Mouse (Mus musculus) adipocyte (in vitro differentiated cells): ENCODE measurements at regions not wholly inside any gene's neighbourhood (a gene's known extent, or its start where the extent isn't known, plus 50 kb on each side); places are given as distances from the start of the nearest gene placed in this dataset.

Experiments
- DNase-seq: peaks from one replicate; pipeline ENCODE4 v3.0.0-alpha.2; 2016; ENCODE audit warnings: low spot score

DNA sequence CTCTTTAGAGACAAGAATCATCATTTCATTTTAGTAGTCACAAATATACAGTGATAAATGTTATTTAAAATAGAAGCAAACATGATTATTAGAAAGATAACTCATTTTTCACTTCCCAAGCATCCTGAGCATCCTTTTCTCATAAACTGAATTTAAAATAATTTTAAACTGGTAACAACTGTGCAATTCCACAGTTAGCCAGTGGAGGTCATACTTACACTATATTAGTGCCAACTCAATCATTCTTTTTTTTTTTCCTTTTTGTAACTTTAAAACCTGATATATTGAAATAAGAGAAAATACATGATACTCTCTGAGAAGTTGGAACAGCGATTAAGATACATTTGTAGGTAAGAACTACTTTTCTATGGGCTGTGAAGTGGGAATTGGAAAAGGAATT is 113.2 kb upstream of the Gm17509 start:
- peak; percentile 60 for DNase-seq

DNA sequence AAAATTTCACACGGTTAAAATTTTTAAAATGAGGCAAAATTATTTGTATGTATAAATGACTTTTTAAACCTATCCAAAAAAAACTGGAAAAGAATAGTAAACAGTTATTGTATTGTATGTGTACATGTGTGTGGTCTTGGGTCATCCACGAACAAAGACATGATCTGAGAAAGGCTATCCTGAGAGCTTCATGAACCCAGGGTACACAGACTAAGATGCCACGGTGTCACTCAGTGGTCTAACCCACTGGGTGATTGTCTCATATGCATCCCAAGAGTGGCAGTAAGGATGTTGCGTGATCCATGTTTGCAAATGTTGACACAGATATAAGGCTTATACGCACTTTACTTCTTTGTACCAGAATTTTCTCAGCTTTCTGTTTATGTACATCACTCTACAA is 113.7 kb upstream of the Gm17509 start:
- DNase-seq: no peak

DNA sequence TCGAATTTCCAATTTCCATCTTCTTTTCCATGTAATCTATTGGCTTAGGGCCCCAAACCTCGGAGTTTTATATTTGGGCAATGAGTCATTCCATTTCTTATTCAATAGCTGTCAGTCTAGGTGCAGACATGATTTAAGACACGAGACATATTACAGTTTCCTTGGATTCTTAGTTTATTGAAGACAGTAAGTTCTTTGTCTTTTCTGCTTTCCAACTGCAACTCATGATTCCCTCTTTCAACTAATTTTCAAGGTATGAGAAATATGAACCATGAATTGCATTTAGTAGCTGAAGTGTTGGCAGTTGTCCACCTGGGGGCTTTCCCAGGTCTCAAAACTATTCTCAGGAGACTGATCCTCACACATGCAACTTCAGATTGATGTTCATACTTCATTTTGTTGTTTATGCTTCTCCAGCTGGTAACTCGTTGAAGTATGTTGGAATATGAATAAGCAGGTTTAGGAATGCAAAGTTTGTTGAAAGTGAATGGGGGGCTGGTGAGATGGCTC is 160.3 kb upstream of the Gm17509 start:
- peak; percentile 35 for DNase-seq

DNA sequence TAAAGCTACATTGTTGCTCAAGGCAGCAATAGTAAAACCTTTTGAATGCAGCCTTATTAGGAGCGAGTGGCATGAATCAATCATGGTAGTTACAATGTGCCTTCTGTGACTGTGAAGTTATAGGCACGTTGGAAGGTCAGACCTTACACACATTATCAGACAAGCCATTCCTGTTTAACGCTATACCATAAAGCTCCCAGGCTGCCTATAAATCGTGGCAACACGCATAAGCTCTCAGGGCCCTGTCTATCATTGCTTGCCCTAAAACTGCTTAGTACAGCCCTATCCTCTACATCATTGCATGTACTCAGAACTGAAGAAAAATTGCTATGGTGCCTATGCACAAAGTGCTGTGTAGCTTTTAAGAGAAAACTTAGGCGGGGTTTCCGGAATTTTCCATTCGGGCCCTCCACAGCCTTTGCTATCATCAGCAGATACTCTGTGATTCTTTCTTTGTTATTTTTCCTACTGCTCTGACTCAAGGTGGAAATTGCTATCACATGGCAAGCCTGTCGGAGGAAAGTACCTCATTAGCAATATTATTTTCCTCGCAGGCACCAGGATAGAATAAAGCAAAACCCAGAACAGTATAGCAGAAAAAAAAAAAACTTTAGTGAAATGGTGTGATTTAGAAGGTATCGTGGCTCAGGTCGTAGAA is 162.7 kb upstream of the Gm17509 start:
- no peak for DNase-seq

DNA sequence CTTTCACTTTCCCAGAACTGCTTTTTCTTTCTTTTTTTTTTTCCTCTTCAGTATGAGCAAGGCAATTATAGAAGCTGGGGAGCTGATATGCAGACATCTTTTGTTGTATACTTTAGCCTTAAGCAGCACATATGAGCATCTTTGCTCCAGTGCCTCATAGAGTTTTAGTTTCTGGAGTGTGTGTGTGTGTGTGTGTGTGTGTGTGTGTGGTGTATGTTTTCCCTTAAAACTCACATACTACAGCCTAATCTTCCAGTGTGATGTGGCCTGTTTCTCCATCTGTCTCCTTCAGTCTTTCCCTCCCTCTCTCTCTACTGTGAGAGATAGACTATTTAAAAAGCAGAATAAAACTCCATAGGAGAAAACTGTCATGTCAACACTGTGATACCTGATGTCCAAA is 169.4 kb upstream of the Gm17509 start:
- no peak for DNase-seq

DNA sequence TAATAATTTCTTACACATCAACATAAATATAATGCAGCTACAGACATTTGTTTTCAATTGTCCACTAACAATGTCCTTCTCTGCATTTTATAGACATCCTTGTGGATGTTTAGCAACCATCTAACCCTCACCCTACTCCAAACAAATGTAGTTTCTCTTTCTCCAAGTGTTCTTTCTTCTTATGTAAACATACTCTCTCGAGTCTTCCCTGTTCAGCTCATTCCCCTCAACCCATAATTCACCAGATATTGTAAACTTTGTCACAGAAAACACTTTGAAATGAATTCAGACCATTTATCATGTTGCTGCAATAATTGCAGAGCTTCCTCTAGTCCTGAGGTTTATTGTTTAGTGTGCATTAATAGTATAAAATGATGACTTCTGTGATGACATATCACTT is 172.6 kb upstream of the Gm17509 start:
- DNase-seq: peak; percentile 15

DNA sequence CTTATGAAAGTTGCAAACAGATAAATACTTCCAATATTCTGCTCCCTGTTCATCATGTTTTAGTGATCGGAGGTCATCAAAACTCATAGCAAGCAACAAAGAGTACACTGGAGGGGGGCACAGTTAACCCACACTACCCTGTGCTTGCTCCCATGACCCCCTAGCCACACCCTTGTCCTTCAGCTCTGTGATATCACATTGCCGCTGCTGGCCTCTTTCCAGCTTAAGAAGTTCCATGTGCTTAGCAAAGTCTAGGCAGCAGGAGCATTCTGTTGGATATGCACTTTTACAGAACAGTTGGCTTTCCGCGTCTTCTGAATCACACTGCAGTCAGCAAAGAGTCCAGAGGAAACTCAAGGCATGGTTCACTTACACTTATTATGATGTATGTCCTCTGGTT is 180.4 kb upstream of the Gm17509 start:
- no peak for DNase-seq

DNA sequence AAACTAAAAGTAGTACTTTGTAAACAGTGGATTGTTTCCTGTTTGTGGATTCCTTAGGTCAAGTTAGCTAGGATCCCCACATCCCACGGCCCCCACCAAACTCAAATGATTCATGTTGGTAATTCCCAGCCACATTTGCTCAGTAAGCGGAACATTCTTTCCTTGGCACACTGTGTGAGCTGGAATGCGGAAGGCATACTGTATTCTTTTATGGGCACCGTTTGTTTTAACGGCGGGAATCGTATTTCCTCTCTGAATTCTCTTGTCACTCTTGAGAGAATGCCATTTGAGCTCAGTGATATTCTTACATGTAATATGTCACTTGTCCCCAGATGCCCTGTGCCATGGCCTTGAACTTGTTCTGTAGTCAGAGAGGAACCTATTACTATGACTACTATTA is 189.1 kb upstream of the Gm17509 start:
- DNase-seq: no peak

DNA sequence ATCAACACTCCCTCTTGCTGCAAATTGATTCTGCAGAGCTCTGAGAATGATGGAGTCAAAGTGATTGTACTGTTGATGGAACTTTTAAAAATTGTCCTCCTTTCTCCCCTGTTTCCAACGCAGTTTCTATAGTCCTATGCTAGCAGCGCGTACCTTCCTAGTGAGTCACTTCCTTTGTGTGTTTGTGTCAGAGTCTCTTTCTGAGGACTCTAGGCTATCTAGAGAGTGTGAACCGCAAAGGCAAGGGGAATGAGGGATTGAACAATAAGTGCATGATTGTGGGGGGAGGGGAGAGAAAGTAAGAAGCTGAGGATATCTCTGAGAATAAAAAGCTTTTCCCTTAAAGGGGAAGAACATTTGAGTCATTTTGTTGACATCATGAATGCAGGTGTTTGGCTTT is 188.5 kb upstream of the Hcn1 start:
- no peak for DNase-seq

DNA sequence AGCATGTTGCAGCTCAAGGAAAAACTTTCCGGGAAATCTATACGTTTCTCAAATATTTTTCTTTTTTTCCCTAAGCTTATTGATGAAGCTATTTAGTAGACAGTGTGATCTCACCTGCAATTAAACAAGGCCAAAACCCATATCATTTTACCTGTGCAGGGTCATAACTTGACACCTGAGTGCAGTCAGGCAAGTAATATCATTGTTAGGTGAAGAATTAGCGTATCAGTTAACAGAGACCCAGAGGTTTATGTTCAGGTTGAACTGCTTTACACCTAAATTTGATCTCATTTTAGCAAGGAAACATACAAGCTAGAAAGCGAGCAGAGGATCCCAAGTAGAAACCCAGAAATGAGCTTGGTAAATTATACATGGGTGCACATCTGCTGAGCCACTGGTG is 178.6 kb upstream of the Hcn1 start:
- no peak for DNase-seq

DNA sequence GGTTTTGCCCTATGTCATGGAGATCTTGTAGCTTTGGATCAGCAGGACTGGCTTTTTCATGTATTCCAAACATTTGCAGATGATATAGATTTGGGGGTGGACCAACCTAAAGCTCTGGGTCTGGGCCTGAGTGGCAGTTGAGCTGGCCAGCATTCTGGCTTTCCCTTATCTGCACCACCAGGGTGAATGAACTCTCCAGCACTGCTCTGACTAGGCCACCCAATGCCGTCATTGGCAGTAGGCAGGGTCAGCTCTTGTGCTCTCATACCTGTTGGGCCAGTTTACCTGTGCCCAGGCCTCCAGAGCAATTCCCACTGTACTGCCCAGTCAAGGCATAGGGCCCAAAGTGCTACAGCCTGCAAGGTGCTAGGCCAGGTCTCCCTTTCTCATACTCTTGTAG is 177.1 kb upstream of the Hcn1 start:
- DNase-seq: no peak

DNA sequence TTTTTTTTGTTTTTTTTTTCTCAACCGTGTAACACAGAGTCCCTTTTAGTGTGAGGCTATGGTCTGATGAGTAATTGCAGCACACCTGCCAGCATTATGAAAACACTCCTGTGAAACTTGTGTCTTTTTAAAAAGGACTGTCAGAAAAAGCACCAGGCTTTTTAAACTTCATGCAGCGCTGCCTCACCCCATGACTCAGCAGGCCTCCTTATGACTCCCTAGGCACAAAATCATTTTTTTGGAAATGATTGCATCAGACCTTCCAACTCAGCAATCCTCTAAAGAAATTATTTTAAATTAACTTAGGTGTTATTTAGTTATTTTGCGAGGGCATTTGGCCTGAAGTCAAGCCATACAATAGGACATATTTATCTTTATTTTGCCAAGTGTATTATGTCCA is 134.7 kb upstream of the Hcn1 start:
- peak; percentile 64 for DNase-seq

DNA sequence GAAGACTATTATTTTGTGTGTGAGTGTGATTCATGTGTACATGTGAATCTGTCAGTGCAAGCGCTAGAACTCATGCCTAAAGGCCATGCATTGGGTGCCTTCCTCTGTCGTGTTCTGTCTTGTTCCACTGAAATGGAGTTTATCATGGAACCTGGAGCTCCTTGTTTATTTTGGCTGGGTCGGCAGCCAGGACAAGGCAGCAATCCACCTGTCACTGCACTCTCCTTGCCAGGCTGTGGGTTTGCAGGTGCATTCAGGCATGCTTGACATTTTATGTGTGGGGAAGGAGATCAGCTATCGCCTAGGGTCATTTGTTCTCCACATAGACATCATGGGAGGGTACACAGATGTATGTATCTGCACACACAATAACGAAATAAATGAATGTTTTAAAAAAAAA is 129.4 kb upstream of the Hcn1 start:
- DNase-seq: no peak

DNA sequence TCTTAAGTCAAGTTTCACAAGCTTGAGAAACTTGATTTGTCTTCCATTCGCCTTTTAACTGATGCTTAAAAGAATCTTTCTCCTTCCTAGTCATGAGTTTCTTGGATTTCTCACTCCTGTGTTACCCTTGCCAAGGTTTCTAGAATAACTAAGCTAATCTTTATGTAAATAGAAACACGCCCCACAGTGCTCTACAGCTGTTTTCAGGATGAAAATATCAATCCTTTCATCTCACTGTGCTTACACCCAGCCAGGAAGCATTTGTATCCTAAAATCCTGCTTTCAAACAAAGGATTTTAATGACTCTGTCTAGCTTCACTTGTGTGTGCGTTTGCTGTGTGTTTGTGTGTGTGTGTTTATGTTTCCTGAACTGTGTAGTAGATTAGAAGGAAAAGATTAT is 119.5 kb upstream of the Hcn1 start:
- DNase-seq: no peak

DNA sequence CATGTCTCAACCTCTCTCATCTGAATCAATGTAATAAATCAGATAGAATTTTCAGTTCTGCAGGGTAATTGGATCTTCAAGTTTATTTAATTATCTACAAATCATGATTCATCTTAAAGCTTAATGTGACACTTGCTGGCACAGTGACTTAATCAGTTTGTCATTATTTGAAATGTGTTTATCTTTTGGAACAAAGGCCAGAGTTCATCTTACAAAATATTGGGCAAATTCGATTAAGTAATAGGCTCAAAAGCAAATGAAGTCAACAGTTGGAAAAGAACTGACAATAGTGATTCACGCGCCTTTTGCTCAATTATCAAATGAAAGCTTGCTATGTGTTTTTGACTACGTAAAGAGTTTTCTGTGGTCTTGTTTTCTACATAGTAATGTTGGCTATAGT is 93.4 kb upstream of the Hcn1 start:
- peak; percentile 53 for DNase-seq

DNA sequence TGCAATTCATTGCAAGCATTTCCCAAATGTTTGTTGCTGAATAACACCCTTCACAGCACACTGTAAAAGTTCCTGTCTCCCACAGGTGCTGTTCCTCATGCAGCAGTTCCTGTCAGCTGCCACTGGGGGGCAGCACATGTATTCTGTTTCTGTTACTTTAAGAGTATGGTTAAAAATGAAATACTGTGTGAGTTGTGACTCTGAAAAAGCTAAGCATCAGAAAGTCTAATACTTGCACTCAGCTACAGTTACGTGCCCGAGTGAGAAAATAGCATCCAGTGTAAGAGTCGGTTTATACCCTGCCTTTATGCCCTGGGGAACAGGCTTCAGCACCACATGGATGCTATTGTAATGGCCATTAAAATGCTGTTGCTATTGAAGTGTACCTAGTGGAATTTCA is 52.0 kb upstream of the Hcn1 start:
- DNase-seq: peak; percentile 57
